Mouse (Mus musculus): ENCODE data around the gene Xpo1. TPM values are rescaled to one million over a fixed set of nuclear protein-coding genes. Genes with fewer than 3 reads are reported as not detected.

Xpo1 gene
- total RNA-seq (2021) (10 to 100 TPM; 31.8 to 36.2 TPM), polyA plus RNA-seq (2012; rRNA removed) (4.1 and 9.8 TPM in 2 replicates)
- long read RNA-seq, full-length matches to known transcripts = 17 of 24 reads
- long read RNA-seq, partial matches to known transcripts = 5 of 24 reads
- long read RNA-seq, other reads (novel, unspliced or antisense) = 2 of 24 reads

- H3K9ac ChIP-seq (ENCODE audit: low read depth, low read length) = peak within 1 kb of the TSS; percentile 91
- H3K79me2 ChIP-seq (replicated peaks; ENCODE audit: control insufficient read depth, insufficient read depth, low read length) = peaks cover under 1% of the 10 kb centered on the region
- peaks cover 4% of the 10 kb centered on the region for H3K4me1 ChIP-seq (ENCODE audit: control insufficient read depth, insufficient read depth, low read length)
- peak within 1 kb of the TSS; percentile 95 for H3K4me3 ChIP-seq
- TF ChIP-seq POLR2A (IDR thresholded peaks at IDR 0.05; ENCODE audit: insufficient read depth, low read depth, low read length) (peak; percentile 82), CTCF (IDR thresholded peaks at IDR 0.05) (peak; percentile 81), EP300 (IDR thresholded peaks at IDR 0.05; ENCODE audit: insufficient read depth, low read depth, low read length) (peak; percentile 49; the same call in 1 of the 2 replicates)
- no peaks in the 10 kb centered on the region for H3K36me3 ChIP-seq (ENCODE audit: control insufficient read depth, insufficient read depth, low read length)
- intact Hi-C loops (cut with DNase I) = loop anchor here (2.0 to 5.0 kb wide), 7 partner anchors 51 to 623 kb away; partner anchors contain the start of genes Ahsa2, Cct4, Fam161a and Usp34
- H3K27ac ChIP-seq = peak within 1 kb of the TSS; percentile 96
- DNase-seq = peak; percentile 99 to 100
- WGBS = under 1% methylated on average over 57 of the region's 60 CpGs
- no peaks in the 10 kb centered on the region for H3K27me3 ChIP-seq (ENCODE audit: control insufficient read depth, insufficient read depth, low read length)
Measured at GRCm38 (mm10) chr11:23255427-23256193, at the start of gene Xpo1. Xpo1 (plus strand) TSS chr11:23256041.

GRCm38 (mm10) chr11:23209717-23210116 is 46.1 kb upstream of the Xpo1 start:
- H3K36me3 ChIP-seq (ENCODE audit: control insufficient read depth, insufficient read depth, low read length) = no peaks in the 10 kb centered on the region
- DNase-seq = no peak
- intact Hi-C loops (cut with DNase I) = no loop called here
- H3K79me2 ChIP-seq (replicated peaks; ENCODE audit: control insufficient read depth, insufficient read depth, low read length) = no peaks in the 10 kb centered on the region
- TF ChIP-seq POLR2A (IDR thresholded peaks at IDR 0.05; ENCODE audit: insufficient read depth, low read depth, low read length) (no peak), EP300 (IDR thresholded peaks at IDR 0.05; ENCODE audit: insufficient read depth, low read depth, low read length) (no peak), CTCF (IDR thresholded peaks at IDR 0.05) (no peak)
- no peaks in the 10 kb centered on the region for H3K27me3 ChIP-seq (ENCODE audit: control insufficient read depth, insufficient read depth, low read length)
- H3K4me1 ChIP-seq (ENCODE audit: control insufficient read depth, insufficient read depth, low read length) = no peaks in the 10 kb centered on the region
- H3K27ac ChIP-seq = no peak overlapping the region
- no peak overlapping the region for H3K9ac ChIP-seq (ENCODE audit: low read depth, low read length)
- no peak overlapping the region for H3K4me3 ChIP-seq
- WGBS = 93% methylated on average over 7 of the region's 7 CpGs

- TF ChIP-seq POLR2A (IDR thresholded peaks at IDR 0.05; ENCODE audit: insufficient read depth, low read depth, low read length) = peak; percentile 68
- TF ChIP-seq EP300 (IDR thresholded peaks at IDR 0.05; ENCODE audit: insufficient read depth, low read depth, low read length) = peak; percentile 48; the same call in 1 of the 2 replicates
- TF ChIP-seq CTCF (IDR thresholded peaks at IDR 0.05) = peak; percentile 27
- WGBS = 16% methylated on average over 16 of the region's 16 CpGs
- intact Hi-C loops (cut with DNase I) = loop anchor here (1.0 kb wide), 1 partner anchor 46 kb away; no protein-coding TSS in a partner anchor
Measured at GRCm38 (mm10) chr11:23210590-23211510, 45.0 kb upstream of the Xpo1 start.

GRCm38 (mm10) chr11:23217430-23217829 is 38.4 kb upstream of the Xpo1 start:
- intact Hi-C loops (cut with DNase I) = no loop called here
- Histone ChIP-seq H3K9ac (ENCODE audit: low read depth, low read length) (peak overlapping the region; percentile 58), H3K79me2 (replicated peaks; ENCODE audit: control insufficient read depth, insufficient read depth, low read length) (no peaks in the 10 kb centered on the region), H3K27ac (peak overlapping the region; percentile 71), H3K27me3 (ENCODE audit: control insufficient read depth, insufficient read depth, low read length) (no peaks in the 10 kb centered on the region), H3K36me3 (ENCODE audit: control insufficient read depth, insufficient read depth, low read length) (peaks cover 3% of the 10 kb centered on the region; the same call in 1 of the 2 replicates), H3K4me1 (ENCODE audit: control insufficient read depth, insufficient read depth, low read length) (peaks cover 1% of the 10 kb centered on the region; the same call in 1 of the 2 replicates), H3K4me3 (peak overlapping the region; percentile 11; the same call in 1 of the 2 replicates)
- TF ChIP-seq EP300 (IDR thresholded peaks at IDR 0.05; ENCODE audit: insufficient read depth, low read depth, low read length) = no peak
- TF ChIP-seq POLR2A (IDR thresholded peaks at IDR 0.05; ENCODE audit: insufficient read depth, low read depth, low read length) = peak; percentile 84
- peak; percentile 51 to 61 for DNase-seq
- WGBS = 39% methylated on average over 9 of the region's 9 CpGs

More at GRCm38 (mm10) chr11:23210590-23211510, 45.0 kb upstream of the Xpo1 start:
- peak overlapping the region; percentile 38; the same call in 1 of the 2 replicates for H3K4me3 ChIP-seq
- H3K79me2 ChIP-seq (replicated peaks; ENCODE audit: control insufficient read depth, insufficient read depth, low read length) = no peaks in the 10 kb centered on the region
- peak overlapping the region; percentile 7; the same call in 1 of the 2 replicates for H3K9ac ChIP-seq (ENCODE audit: low read depth, low read length)
- H3K4me1 ChIP-seq (ENCODE audit: control insufficient read depth, insufficient read depth, low read length) = no peaks in the 10 kb centered on the region
- H3K27me3 ChIP-seq (ENCODE audit: control insufficient read depth, insufficient read depth, low read length) = no peaks in the 10 kb centered on the region
- H3K36me3 ChIP-seq (ENCODE audit: control insufficient read depth, insufficient read depth, low read length) = no peaks in the 10 kb centered on the region
- H3K27ac ChIP-seq = peak overlapping the region; percentile 94
- peak; percentile 70 to 77 for DNase-seq

GRCm38 (mm10) chr11:23236015-23236414 is 19.8 kb upstream of the Xpo1 start:
- Histone ChIP-seq H3K27me3 (ENCODE audit: control insufficient read depth, insufficient read depth, low read length) (no peaks in the 10 kb centered on the region), H3K4me1 (ENCODE audit: control insufficient read depth, insufficient read depth, low read length) (no peaks in the 10 kb centered on the region), H3K27ac (no peak overlapping the region), H3K4me3 (no peak overlapping the region), H3K79me2 (replicated peaks; ENCODE audit: control insufficient read depth, insufficient read depth, low read length) (no peaks in the 10 kb centered on the region), H3K36me3 (ENCODE audit: control insufficient read depth, insufficient read depth, low read length) (no peaks in the 10 kb centered on the region), H3K9ac (ENCODE audit: low read depth, low read length) (no peak overlapping the region)
- intact Hi-C loops (cut with DNase I) = no loop called here
- DNase-seq = no peak
- TF ChIP-seq POLR2A (IDR thresholded peaks at IDR 0.05; ENCODE audit: insufficient read depth, low read depth, low read length) = no peak
- no peak for TF ChIP-seq EP300 (IDR thresholded peaks at IDR 0.05; ENCODE audit: insufficient read depth, low read depth, low read length)
- TF ChIP-seq CTCF (IDR thresholded peaks at IDR 0.05) = no peak
- 74% methylated on average over 4 of the region's 4 CpGs for WGBS

All from heart, adult 2 months (tissue).